Mouse (Mus musculus): ENCODE data around the gene Gm47429. TPM values are rescaled to one million over a fixed set of nuclear protein-coding genes. Genes with fewer than 3 reads are reported as not detected.
"Not testable (repeated sequence)": the region's sequence is repeated elsewhere in the genome, so short reads cannot be mapped to it uniquely, and the experiment has no call there.

Gm47429 gene
- not detected in 2 replicates for polyA plus RNA-seq (2015; fragmentation: Nextera tagmentation; extraction: Ambion mirVana)

DNA sequence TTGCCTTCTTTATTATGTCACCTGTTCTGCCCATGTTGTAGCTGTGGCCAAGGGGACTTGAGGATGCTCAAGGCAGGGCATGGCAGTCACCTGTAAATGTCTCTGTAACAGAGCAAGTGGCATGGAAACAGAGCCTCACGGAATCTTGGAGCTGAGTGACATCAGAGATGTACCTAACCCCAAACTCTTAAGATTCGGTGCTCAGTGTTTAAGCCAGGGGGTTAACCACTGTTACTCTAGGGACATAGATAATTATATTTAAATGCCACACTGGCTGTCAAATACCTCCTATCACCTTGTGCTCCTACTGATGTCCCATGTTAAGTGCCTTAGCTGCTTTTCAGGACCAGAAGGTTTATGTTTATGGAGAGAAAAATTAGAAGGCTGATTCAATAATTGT is at the start of gene Gm47429:
TSS of gene Gm47429 (minus strand) at position 101 of the 400 bp plus-strand sequence.
- Histone ChIP-seq H3K4me3 (replicated peaks) (no peak within 1 kb of the TSS), H3K9me3 (no peaks in the 10 kb centered on the region), H3K27me3 (no peaks in the 10 kb centered on the region), H3K27ac (no peak within 1 kb of the TSS), H3K4me2 (replicated peaks) (no peak within 1 kb of the TSS), H3K9ac (replicated peaks) (no peak within 1 kb of the TSS), H3K36me3 (no peaks in the 10 kb centered on the region), H3K4me1 (replicated peaks) (peaks cover 9% of the 10 kb centered on the region; the same call in 1 of the 2 replicates)
- 84% methylated on average over 2 of the region's 2 CpGs for WGBS
- no peak for ATAC-seq

DNA sequence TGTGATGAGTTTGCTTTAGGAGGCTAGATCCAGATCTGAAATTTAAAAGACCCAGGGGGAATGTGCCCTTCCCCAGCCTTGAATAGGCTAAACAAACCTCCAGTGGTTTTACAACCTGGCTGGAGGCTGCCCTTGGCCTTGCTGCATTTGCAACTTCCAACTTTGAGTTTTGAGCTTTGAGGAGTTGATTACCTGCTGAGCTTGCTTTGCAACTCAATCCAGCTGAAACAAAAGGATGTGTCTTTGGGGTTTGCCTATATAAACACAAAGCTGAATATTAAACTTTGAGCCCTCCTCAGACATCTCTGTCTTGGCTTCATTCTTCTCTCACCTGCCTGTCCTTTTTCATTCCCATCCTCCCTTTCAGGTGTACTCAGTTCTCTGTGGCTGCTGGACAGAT is 44.8 kb upstream of the Gm47429 start:
- not testable (repeated sequence) for ATAC-seq; H3K9me3 ChIP-seq; H3K4me3 ChIP-seq (replicated peaks); H3K4me2 ChIP-seq (replicated peaks); H3K9ac ChIP-seq (replicated peaks); H3K27me3 ChIP-seq; H3K27ac ChIP-seq; H3K4me1 ChIP-seq (replicated peaks); H3K36me3 ChIP-seq

DNA sequence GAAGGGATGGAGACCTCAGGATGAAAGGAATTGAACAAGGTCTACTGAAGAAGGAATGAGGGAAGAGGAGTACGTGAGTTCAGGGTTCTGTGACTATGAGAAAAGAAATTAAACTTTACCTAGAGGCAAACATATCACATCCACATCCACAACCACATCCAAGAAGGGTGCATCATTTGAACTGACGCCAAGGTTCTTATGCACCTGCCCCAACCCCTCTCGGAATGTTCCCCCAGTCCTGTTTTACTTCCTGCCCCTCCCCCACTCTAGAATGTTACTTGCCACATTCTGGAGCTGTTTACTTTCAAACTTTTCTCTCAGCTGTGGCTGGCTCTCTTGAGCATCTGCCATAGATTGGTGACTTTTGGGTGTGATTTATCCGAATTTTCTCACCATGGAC is 23.3 kb upstream of the Gm47429 start, which contains the start of gene Nutm2:
TSS of gene Nutm2 (plus strand) at position 301 of the 400 bp plus-strand sequence.
- no peak within 1 kb of the TSS for H3K27ac ChIP-seq
- no peaks in the 10 kb centered on the region for H3K4me1 ChIP-seq (replicated peaks)
- H3K4me3 ChIP-seq (replicated peaks), result no peak within 1 kb of the TSS
- H3K36me3 ChIP-seq, result no peaks in the 10 kb centered on the region
- H3K9ac ChIP-seq (replicated peaks), result no peak within 1 kb of the TSS
- no peak for ATAC-seq
- H3K9me3 ChIP-seq, result no peaks in the 10 kb centered on the region
- H3K4me2 ChIP-seq (replicated peaks), result no peak within 1 kb of the TSS
- H3K27me3 ChIP-seq, result no peaks in the 10 kb centered on the region
- WGBS, result 85% methylated on average over 4 of the region's 4 CpGs

DNA sequence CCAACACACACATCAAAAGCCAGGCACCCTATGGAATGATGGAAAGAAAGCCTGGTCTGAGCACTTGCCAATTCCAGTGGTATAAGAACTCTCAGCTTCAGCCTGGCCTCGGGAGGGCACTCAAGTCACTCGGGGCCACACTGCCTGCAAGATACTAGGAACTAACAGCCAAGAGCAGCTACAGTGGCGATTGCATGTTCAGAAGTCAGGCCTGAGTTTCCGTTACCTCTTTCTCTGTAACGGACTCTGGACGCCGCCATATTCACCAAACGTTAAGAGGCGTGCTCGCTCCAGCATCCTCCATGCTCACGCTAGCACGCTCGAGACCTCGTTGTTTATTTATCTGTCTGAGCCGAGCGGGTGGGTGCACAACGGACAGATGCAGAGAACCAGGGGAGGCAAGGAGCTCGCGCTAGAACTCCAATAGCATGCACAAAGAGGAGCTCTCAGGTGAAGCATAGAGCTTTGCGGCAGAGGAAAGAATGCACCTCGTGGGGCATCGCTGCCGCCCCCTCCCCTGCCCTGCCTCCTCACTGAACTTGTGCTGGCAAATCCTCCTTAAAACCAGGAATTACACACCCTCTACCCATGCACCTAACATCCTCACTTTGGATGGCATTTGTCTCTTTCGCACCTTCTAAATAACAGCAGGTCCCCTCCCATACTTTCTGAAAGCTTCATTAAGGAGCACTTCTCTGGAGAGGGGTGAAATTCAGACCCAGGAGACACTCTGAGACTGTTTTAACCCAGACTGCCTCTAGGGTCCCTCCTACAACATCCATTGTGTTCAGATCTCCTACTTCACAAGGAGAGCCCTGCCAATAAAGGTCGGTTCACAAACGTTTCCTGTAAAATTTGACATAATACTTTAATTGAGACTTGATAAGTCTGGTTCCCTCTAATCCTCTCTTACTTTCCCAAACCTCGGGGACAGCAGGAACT is 21.2 kb upstream of the Gm47429 start:
- Histone ChIP-seq H3K9ac (replicated peaks) (0 out of 2 replicates have a peak overlapping the region, but pooled peaks have one; percentile 28), H3K9me3 (no peaks in the 10 kb centered on the region), H3K27ac (no peak overlapping the region), H3K4me3 (replicated peaks) (peak overlapping the region; percentile 19), H3K27me3 (no peaks in the 10 kb centered on the region), H3K4me2 (replicated peaks) (peak overlapping the region; percentile 37), H3K36me3 (no peaks in the 10 kb centered on the region), H3K4me1 (replicated peaks) (no peaks in the 10 kb centered on the region)
- ATAC-seq, result no peak
- 44% methylated on average over 27 of the region's 27 CpGs for WGBS

DNA sequence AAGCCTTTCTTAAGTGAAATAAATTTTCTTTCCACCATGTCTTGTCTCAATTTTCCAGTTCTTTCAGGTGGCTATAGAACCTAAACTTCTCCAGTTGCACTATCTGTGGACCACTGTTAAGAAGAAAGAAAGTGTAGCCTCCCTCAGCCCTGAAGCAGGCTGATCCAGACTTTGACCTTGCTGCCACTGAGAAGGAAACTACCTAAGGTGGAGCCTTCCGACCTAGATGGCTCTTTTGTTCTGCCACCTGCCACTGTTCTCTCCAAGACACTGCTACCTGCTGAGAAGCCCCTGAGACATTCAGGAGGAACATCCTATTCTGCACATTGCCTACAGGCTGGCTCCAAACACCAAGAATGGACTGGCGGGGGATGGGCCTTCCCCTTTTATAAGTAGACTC is 16.7 kb upstream of the Gm47429 start:
- not testable (repeated sequence) for ATAC-seq

DNA sequence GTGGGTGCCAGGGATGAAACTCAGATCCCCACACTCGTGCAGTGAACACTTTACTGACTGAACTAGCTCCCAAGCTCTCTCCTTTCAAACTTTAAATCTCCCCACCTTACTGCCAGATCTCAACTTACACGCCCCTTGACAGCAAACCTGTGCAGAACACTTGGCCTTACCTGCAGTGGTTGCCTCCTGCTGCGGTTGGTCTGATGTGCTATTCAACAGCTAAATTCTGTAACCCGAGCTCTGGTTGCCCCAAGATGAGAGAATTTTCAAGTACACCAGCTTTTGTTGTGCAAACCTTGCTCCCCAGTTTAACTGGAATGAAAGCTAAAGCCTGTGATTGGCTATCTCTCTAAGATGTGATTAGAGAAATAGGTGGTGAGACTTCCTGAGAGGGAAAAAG is 9.7 kb upstream of the Gm47429 start:
- WGBS, result 35% methylated on average over 4 of the region's 4 CpGs
- H3K4me1 ChIP-seq (replicated peaks), result no peaks in the 10 kb centered on the region
- H3K9ac ChIP-seq (replicated peaks), result no peak overlapping the region

More for the DNA sequence above, 16.7 kb upstream of the Gm47429 start:
- WGBS, result 65% methylated on average over 2 of the region's 2 CpGs
- not testable (repeated sequence) for H3K36me3 ChIP-seq; H3K27me3 ChIP-seq; H3K27ac ChIP-seq; H3K4me1 ChIP-seq (replicated peaks); H3K4me2 ChIP-seq (replicated peaks); H3K4me3 ChIP-seq (replicated peaks); H3K9me3 ChIP-seq; H3K9ac ChIP-seq (replicated peaks)

DNA sequence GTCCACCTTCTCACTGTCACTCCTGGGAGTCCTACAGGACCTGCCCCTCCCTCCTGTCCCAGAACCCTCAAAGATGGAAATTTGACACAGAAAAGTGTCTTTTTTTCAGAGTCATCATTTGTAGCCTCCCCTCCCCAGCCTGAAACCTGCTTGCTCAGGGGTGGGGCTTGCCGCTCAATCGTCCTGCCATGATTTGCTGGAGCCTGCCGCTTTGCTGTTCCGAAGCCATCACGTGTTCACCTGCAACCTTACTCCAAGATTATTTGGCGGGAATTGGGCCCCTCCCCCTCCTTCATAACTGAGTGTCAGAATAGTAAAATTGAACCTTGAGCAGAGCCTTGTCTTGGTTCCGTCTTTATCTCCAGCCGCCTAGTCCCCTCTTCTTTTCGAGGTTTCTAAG is 8.6 kb upstream of the Gm47429 start:
- not testable (repeated sequence) for H3K9ac ChIP-seq (replicated peaks); H3K27ac ChIP-seq; H3K9me3 ChIP-seq; H3K4me2 ChIP-seq (replicated peaks); H3K27me3 ChIP-seq; H3K36me3 ChIP-seq; ATAC-seq; H3K4me1 ChIP-seq (replicated peaks); H3K4me3 ChIP-seq (replicated peaks)
- WGBS, result 72% methylated on average over 9 of the region's 9 CpGs

More for the DNA sequence above, 9.7 kb upstream of the Gm47429 start:
- Histone ChIP-seq H3K27ac (no peak overlapping the region), H3K4me2 (replicated peaks) (no peak overlapping the region), H3K27me3 (no peaks in the 10 kb centered on the region), H3K36me3 (no peaks in the 10 kb centered on the region), H3K4me3 (replicated peaks) (no peak overlapping the region), H3K9me3 (no peaks in the 10 kb centered on the region)
- ATAC-seq, result no peak

DNA sequence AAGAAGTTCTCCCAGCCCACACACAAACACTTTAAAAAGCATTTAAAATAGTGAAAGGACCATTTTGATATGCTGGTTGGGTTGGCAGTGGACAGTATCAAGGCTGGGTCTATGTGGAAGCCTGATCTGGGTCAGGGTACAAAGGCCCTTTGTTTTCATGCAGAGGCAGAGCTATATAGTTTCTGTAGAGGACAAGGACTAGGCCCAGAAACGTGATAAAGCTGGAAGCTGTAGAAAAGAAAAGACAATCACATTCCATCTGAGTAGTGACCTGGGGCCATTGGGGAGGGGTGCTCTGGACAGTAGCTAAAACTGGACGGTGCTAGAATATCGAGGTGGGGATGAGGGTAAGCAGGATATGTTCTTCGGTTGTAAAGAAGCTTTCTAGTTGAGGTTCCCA is 1.5 kb upstream of the Gm47429 start:
- H3K4me3 ChIP-seq (replicated peaks), result no peak overlapping the region
- no peaks in the 10 kb centered on the region for H3K9me3 ChIP-seq
- H3K27ac ChIP-seq, result no peak overlapping the region
- no peak overlapping the region for H3K9ac ChIP-seq (replicated peaks)
- H3K36me3 ChIP-seq, result no peaks in the 10 kb centered on the region
- ATAC-seq, result no peak
- H3K4me2 ChIP-seq (replicated peaks), result no peak overlapping the region
- peaks cover 9% of the 10 kb centered on the region; the same call in 1 of the 2 replicates for H3K4me1 ChIP-seq (replicated peaks)
- H3K27me3 ChIP-seq, result no peaks in the 10 kb centered on the region
- WGBS, result 67% methylated on average over 4 of the region's 4 CpGs

DNA sequence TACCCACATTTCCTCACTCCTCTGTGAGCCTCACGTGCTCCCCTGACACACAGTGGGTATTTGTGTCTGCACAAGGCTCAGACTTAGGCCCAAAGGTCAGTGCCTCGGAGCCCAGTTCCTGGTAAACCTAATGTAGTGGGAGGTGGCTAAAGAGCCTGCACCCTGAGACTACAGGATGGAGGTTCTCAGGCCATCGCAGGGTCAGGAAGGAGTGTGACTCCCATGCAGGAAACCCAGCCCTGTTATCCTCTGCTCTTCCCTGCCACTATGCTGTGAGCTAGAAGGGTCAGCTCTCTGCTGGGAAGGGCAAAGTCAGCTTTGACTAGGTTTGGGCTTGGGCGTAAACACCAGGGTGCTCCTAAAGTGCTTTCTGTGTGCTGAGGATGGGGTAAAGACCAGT is 17.0 kb downstream of the Gm47429 start:
- Histone ChIP-seq H3K4me3 (replicated peaks) (no peak overlapping the region), H3K9ac (replicated peaks) (no peak overlapping the region), H3K4me1 (replicated peaks) (no peaks in the 10 kb centered on the region), H3K27ac (no peak overlapping the region), H3K36me3 (peaks cover 96% of the 10 kb centered on the region), H3K27me3 (no peaks in the 10 kb centered on the region), H3K4me2 (replicated peaks) (no peak overlapping the region), H3K9me3 (no peaks in the 10 kb centered on the region)
- WGBS, result 89% methylated on average over 4 of the region's 4 CpGs
- ATAC-seq, result no peak

DNA sequence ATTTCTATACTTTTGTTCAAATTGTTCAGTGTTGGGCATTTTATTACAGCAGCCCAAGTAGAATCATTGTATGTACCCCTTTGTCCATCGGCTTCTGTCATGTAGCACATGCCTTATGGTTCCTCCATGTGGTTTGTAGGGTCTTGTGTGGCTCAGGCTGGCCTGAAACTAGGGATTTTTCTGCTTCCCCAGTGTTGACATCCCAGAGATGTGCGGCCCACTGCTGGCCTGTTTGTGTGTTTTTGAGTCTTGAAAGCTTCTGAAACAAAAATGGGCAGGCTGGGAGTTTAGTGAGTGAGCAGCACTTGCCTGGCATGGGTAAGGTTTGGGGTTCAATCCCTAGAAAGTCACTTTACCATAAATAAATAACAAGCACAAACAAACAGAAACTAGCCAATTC is 19.2 kb downstream of the Gm47429 start:
- Histone ChIP-seq H3K4me2 (replicated peaks) (no peak overlapping the region), H3K36me3 (peaks cover 89% of the 10 kb centered on the region)

DNA sequence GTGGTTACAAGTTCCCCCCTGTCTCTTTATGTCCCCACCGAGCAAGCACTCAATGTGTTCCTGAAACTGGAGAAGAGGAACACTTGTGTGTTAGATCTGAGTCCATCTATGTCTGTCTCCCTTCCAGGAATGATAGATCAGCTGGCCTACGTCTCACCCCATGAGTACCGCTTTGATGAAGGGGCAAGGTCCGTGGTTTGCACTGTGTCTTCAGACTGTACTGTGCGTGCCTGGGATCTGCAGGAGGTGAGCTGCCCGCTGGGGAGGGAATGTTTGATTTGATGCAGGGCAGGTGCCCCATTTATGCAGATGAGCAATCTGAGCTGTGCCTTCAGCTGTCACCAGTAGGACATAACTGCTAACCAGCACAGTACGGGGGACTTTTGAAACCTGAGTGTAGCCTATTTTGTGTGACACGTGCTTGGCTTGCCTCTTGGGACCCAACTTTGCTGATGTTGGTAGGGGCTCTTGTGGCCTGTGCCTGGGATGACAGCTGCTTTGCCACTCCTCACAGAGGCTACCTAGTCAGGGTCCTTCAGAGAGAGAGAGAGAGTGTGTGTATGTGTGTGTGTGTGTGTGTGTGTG is 20.0 kb downstream of the Gm47429 start:
- Histone ChIP-seq H3K4me3 (replicated peaks) (no peak overlapping the region), H3K9ac (replicated peaks) (no peak overlapping the region), H3K4me1 (replicated peaks) (peaks cover 4% of the 10 kb centered on the region), H3K36me3 (peaks cover 81% of the 10 kb centered on the region), H3K27ac (no peak overlapping the region), H3K27me3 (no peaks in the 10 kb centered on the region), H3K4me2 (replicated peaks) (no peak overlapping the region), H3K9me3 (no peaks in the 10 kb centered on the region)
- no peak for ATAC-seq
- 94% methylated on average over 8 of the region's 8 CpGs for WGBS

More for the DNA sequence above, 19.2 kb downstream of the Gm47429 start:
- ATAC-seq, result no peak
- no peaks in the 10 kb centered on the region for H3K9me3 ChIP-seq
- no peaks in the 10 kb centered on the region for H3K4me1 ChIP-seq (replicated peaks)
- no peak overlapping the region for H3K9ac ChIP-seq (replicated peaks)
- H3K27me3 ChIP-seq, result no peaks in the 10 kb centered on the region
- no peak overlapping the region for H3K27ac ChIP-seq
- WGBS, result 90% methylated on average over 2 of the region's 2 CpGs
- no peak overlapping the region for H3K4me3 ChIP-seq (replicated peaks)

DNA sequence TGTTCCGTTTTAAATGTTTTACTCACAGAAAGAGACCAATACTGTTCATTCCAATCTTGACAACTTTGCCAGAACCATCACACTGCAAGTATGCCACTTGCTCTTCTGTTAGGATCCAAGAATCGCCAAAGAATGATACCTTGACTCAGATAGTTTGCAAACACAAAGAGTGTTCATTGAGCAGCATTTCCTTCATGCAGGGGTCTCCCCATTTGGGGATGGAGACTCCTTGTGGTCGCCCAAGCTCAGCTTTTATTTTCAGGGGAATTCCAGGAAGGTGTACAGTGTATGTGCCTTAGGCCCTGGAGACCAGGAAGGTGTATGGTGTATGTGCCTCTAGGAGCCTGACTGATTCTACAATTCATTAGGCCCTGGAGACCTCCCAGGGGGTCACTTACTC is 25.3 kb downstream of the Gm47429 start:
- ATAC-seq, result peak; percentile 22
- H3K9ac ChIP-seq (replicated peaks), result peak overlapping the region; percentile 91
- H3K4me3 ChIP-seq (replicated peaks), result peak overlapping the region; percentile 80
- no peaks in the 10 kb centered on the region for H3K9me3 ChIP-seq
- peaks cover 28% of the 10 kb centered on the region for H3K36me3 ChIP-seq
- peak overlapping the region; percentile 70 for H3K4me2 ChIP-seq (replicated peaks)
- H3K27ac ChIP-seq, result no peak overlapping the region
- WGBS, result 43% methylated on average over 3 of the region's 3 CpGs
- no peaks in the 10 kb centered on the region for H3K27me3 ChIP-seq
- peaks cover 12% of the 10 kb centered on the region for H3K4me1 ChIP-seq (replicated peaks)
